Mouse (Mus musculus) lung, embryonic 14.5 days (tissue): ENCODE measurements around the gene Traf5. TPM values are rescaled to one million over a fixed set of nuclear protein-coding genes. Genes with fewer than 3 reads are reported as not detected.

ENCODE experiments used
- ATAC-seq: fragments of 200-750 bp; cut with Nextera tagmentation; 2 replicates; pipeline ENCODE4 v1.8.0; 2017; ENCODE audit warnings: mild to moderate bottlenecking, moderate TSS enrichment, moderate library complexity; ENCODE audit not compliant: insufficient read depth
- DNase-seq: peaks from one replicate; pipeline ENCODE4 v3.0.0-alpha.2; 2015
- H3K27ac ChIP-seq: fragments of 300-500 bp; sonication (generic); 2 replicates; pipeline ENCODE4 v1.5.1; 2014; ENCODE audit warnings: low read depth, mild to moderate bottlenecking, moderate library complexity
- H3K27me3 ChIP-seq: fragments of 300-500 bp; sonication (generic); 2 replicates; pipeline ENCODE4 v1.6.1; 2014; ENCODE audit warnings: low read length, control low read depth; ENCODE audit not compliant: insufficient read depth
- H3K36me3 ChIP-seq: fragments of 300-500 bp; sonication (generic); 2 replicates; pipeline ENCODE4 v1.6.1; 2014; ENCODE audit warnings: control low read depth; ENCODE audit not compliant: insufficient read depth
- H3K4me1 ChIP-seq: fragments of 300-500 bp; sonication (generic); 2 replicates; pipeline ENCODE4 v1.6.1; 2014; ENCODE audit warnings: antibody characterized with exemption, control low read depth; ENCODE audit not compliant: insufficient read depth
- H3K4me2 ChIP-seq: fragments of 300-500 bp; sonication (generic); 2 replicates; pipeline ENCODE4 v1.6.1; 2014; ENCODE audit warnings: mild to moderate bottlenecking
- H3K4me3 ChIP-seq: fragments of 300-500 bp; sonication (generic); 2 replicates; pipeline ENCODE4 v1.5.1; 2014; ENCODE audit warnings: low read depth, low read length
- H3K9ac ChIP-seq: fragments of 300-500 bp; sonication (generic); 2 replicates; pipeline ENCODE4 v1.6.1; 2014
- H3K9me3 ChIP-seq: fragments of 300-500 bp; sonication (generic); 2 replicates; pipeline ENCODE4 v1.6.1; 2016; ENCODE audit warnings: low read depth, low read length, control low read depth
- CTCF ChIP-seq: IDR thresholded peaks from 2 replicates; pipeline ENCODE4 v1.5.1; 2016; ENCODE audit warnings: antibody characterized with exemption, low read depth
- WGBS: fragments of 180-500 bp; shearing (Covaris S2); extraction: QIAGEN DNeasy Blood & Tissue Kit; methylation state at CpG from one replicate; pipeline ENCODE4 v1.1.7; 2014; 5-methylcytosine and 5-hydroxymethylcytosine counted together
- polyA plus RNA-seq: library from polyadenylated mRNA; unstranded; fragments of >200 nt; fragmentation: Nextera tagmentation; extraction: Ambion mirVana; gene quantifications from 2 replicates; pipeline ENCODE4 v1.2.1, GENCODE M21; 2014

Traf5 gene
- 20.1 and 22.8 TPM in 2 replicates for polyA plus RNA-seq

- peak; percentile 97 for ATAC-seq
Measured at GRCm38 (mm10) chr1:192091806-192092772, at the start of gene Traf5. Gene Traf5, minus strand, starts transcription at chr1:192092559.

GRCm38 (mm10) chr1:192140313-192140712 is 48.0 kb upstream of the Traf5 start:
- no peak for TF ChIP-seq CTCF
- no peaks in the 10 kb centered on the region for H3K9me3 ChIP-seq
- no peak overlapping the region for H3K4me2 ChIP-seq
- H3K4me1 ChIP-seq: 0 out of 2 replicates have a peak, but pooled peaks cover 6% of the 10 kb centered on the region
- H3K27ac ChIP-seq: no peak overlapping the region
- H3K27me3 ChIP-seq: no peaks in the 10 kb centered on the region
- DNase-seq (no peak), ATAC-seq (no peak)
- H3K9ac ChIP-seq: no peak overlapping the region
- H3K36me3 ChIP-seq: no peaks in the 10 kb centered on the region
- H3K4me3 ChIP-seq: no peak overlapping the region
- WGBS: 96% methylated on average over 2 of the region's 2 CpGs

More at GRCm38 (mm10) chr1:192091806-192092772, at the start of gene Traf5:
- H3K27me3 ChIP-seq: peaks cover 7% of the 10 kb centered on the region; the same call in 1 of the 2 replicates
- peaks cover 7% of the 10 kb centered on the region for H3K4me1 ChIP-seq
- H3K36me3 ChIP-seq: peaks cover 3% of the 10 kb centered on the region; the same call in 1 of the 2 replicates
- H3K9ac ChIP-seq: peak within 1 kb of the TSS; percentile 78
- H3K4me3 ChIP-seq: peak within 1 kb of the TSS; percentile 67
- peak within 1 kb of the TSS; percentile 70 for H3K4me2 ChIP-seq
- H3K9me3 ChIP-seq: no peaks in the 10 kb centered on the region
- WGBS: 1% methylated on average over 63 of the region's 63 CpGs
- H3K27ac ChIP-seq: peak within 1 kb of the TSS; percentile 56
- TF ChIP-seq CTCF: no peak
- DNase-seq: peak; percentile 98

- peak; percentile 92 for DNase-seq
- 0% methylated on average over 64 of the region's 88 CpGs for WGBS
- peaks cover 5% of the 10 kb centered on the region; the same call in 1 of the 2 replicates for H3K36me3 ChIP-seq
Measured at GRCm38 (mm10) chr1:192137926-192138910, 45.9 kb upstream of the Traf5 start, which contains the start of gene Rcor3. Gene Rcor3, minus strand, starts transcription at chr1:192138062.

GRCm38 (mm10) chr1:192137291-192137925 is 45.0 kb upstream of the Traf5 start:
- no peak for TF ChIP-seq CTCF
- peak; percentile 38 for ATAC-seq
- peaks cover 5% of the 10 kb centered on the region; the same call in 1 of the 2 replicates for H3K36me3 ChIP-seq
- 0 out of 2 replicates have a peak, but pooled peaks cover 6% of the 10 kb centered on the region for H3K4me1 ChIP-seq
- H3K27ac ChIP-seq: peak overlapping the region; percentile 98
- H3K4me2 ChIP-seq: peak overlapping the region; percentile 94
- WGBS: under 1% methylated on average over 30 of the region's 61 CpGs
- no peaks in the 10 kb centered on the region for H3K9me3 ChIP-seq
- no peaks in the 10 kb centered on the region for H3K27me3 ChIP-seq
- H3K4me3 ChIP-seq: peak overlapping the region; percentile 78
- H3K9ac ChIP-seq: peak overlapping the region; percentile 80
- DNase-seq: peak; percentile 52

More at GRCm38 (mm10) chr1:192137926-192138910, 45.9 kb upstream of the Traf5 start, which contains the start of gene Rcor3:
- ATAC-seq: peak; percentile 86
- Histone ChIP-seq H3K9me3 (no peaks in the 10 kb centered on the region), H3K4me3 (peak within 1 kb of the TSS; percentile 78), H3K27me3 (no peaks in the 10 kb centered on the region), H3K4me1 (0 out of 2 replicates have a peak, but pooled peaks cover 6% of the 10 kb centered on the region), H3K4me2 (peak within 1 kb of the TSS; percentile 94), H3K9ac (peak within 1 kb of the TSS; percentile 80), H3K27ac (peak within 1 kb of the TSS; percentile 98)
- no peak for TF ChIP-seq CTCF

GRCm38 (mm10) chr1:192136561-192137290 is 44.4 kb upstream of the Traf5 start:
- Histone ChIP-seq H3K36me3 (peaks cover 5% of the 10 kb centered on the region; the same call in 1 of the 2 replicates), H3K27ac (peak overlapping the region; percentile 98), H3K4me3 (peak overlapping the region; percentile 78), H3K4me2 (peak overlapping the region; percentile 94), H3K9me3 (no peaks in the 10 kb centered on the region), H3K27me3 (no peaks in the 10 kb centered on the region), H3K4me1 (0 out of 2 replicates have a peak, but pooled peaks cover 6% of the 10 kb centered on the region), H3K9ac (peak overlapping the region; percentile 80)
- peak; percentile 88 for ATAC-seq
- under 1% methylated on average over 55 of the region's 55 CpGs for WGBS
- DNase-seq: peak; percentile 91
- TF ChIP-seq CTCF: no peak; the same call in 1 of the 2 replicates
